Mouse (Mus musculus): ENCODE results near the gene D7Ertd443e. TPM values are rescaled to one million over a fixed set of nuclear protein-coding genes. Genes with fewer than 3 reads are reported as not detected.

Gene D7Ertd443e
- polyA plus RNA-seq, 1 experiment from 2014 or later: not detected

- H3K4me1 ChIP-seq: no peaks in the 10 kb centered on the region
- no peaks in the 10 kb centered on the region for H3K27me3 ChIP-seq
- H3K9me3 ChIP-seq: no peaks in the 10 kb centered on the region
- ATAC-seq (ENCODE audit: low FRiP score, low read depth): no peak
- no peak overlapping the region for H3K27ac ChIP-seq (replicated peaks)
- 93% methylated on average over 4 of the region's 4 CpGs for WGBS
- H3K4me3 ChIP-seq: no peak overlapping the region
- no peaks in the 10 kb centered on the region for H3K36me3 ChIP-seq
- no peak overlapping the region for H3K4me2 ChIP-seq (replicated peaks)
- H3K9ac ChIP-seq (replicated peaks): no peak overlapping the region
Observed at GRCm38 (mm10) chr7:134369241-134369640, 16.2 kb downstream of the D7Ertd443e start.

GRCm38 (mm10) chr7:134362257-134362870, 23.1 kb downstream of the D7Ertd443e start:
- H3K27ac ChIP-seq (replicated peaks): no peak overlapping the region
- no peak overlapping the region for H3K9ac ChIP-seq (replicated peaks)
- H3K36me3 ChIP-seq: no peaks in the 10 kb centered on the region
- no peaks in the 10 kb centered on the region for H3K4me1 ChIP-seq
- H3K9me3 ChIP-seq: no peaks in the 10 kb centered on the region
- 31% methylated on average over 7 of the region's 7 CpGs for WGBS
- ATAC-seq (ENCODE audit: low FRiP score, low read depth): peak; percentile 92
- no peak overlapping the region for H3K4me3 ChIP-seq
- no peak overlapping the region for H3K4me2 ChIP-seq (replicated peaks)
- H3K27me3 ChIP-seq: no peaks in the 10 kb centered on the region

GRCm38 (mm10) chr7:134348825-134349224, 36.6 kb downstream of the D7Ertd443e start:
- no peaks in the 10 kb centered on the region for H3K36me3 ChIP-seq
- 42% methylated on average over 6 of the region's 6 CpGs for WGBS
- 0 out of 2 replicates have a peak, but pooled peaks have one; percentile 30 for ATAC-seq (ENCODE audit: low FRiP score, low read depth)

DNA sequence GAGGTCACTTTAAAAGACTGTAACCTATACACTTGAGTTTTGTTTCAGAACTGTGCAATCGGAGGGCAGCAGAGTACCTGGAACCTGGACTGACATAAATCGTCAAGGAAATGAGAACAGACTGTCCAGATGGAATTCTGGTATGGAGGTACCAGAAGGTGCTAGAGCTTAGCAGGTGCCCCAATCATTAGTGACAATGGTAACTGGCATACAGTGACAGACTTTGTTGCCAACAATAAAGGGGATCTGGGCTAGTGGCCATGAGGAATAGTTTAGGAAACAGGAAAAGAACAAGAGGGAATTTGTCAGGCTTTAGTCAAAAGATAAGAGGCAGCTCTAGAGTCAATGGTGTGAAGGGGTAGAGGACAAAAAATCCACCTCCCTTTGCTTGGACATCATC, 43.3 kb downstream of the D7Ertd443e start:
- no peak overlapping the region for H3K27ac ChIP-seq (replicated peaks)
- H3K4me3 ChIP-seq: no peak overlapping the region
- no peak overlapping the region for H3K4me2 ChIP-seq (replicated peaks)
- no peaks in the 10 kb centered on the region for H3K36me3 ChIP-seq
- H3K9me3 ChIP-seq: no peaks in the 10 kb centered on the region
- no peak for ATAC-seq (ENCODE audit: low FRiP score, low read depth)
- H3K27me3 ChIP-seq: no peaks in the 10 kb centered on the region
- no peak overlapping the region for H3K9ac ChIP-seq (replicated peaks)
- H3K4me1 ChIP-seq: no peaks in the 10 kb centered on the region
- whole genome bisulfite sequencing: 87% methylated on average over 2 of the region's 2 CpGs

More at GRCm38 (mm10) chr7:134348825-134349224, 36.6 kb downstream of the D7Ertd443e start:
- Histone ChIP-seq H3K9me3 (no peaks in the 10 kb centered on the region), H3K9ac (replicated peaks) (no peak overlapping the region), H3K4me1 (no peaks in the 10 kb centered on the region), H3K4me3 (no peak overlapping the region), H3K27me3 (no peaks in the 10 kb centered on the region), H3K27ac (replicated peaks) (no peak overlapping the region), H3K4me2 (replicated peaks) (no peak overlapping the region)

DNA sequence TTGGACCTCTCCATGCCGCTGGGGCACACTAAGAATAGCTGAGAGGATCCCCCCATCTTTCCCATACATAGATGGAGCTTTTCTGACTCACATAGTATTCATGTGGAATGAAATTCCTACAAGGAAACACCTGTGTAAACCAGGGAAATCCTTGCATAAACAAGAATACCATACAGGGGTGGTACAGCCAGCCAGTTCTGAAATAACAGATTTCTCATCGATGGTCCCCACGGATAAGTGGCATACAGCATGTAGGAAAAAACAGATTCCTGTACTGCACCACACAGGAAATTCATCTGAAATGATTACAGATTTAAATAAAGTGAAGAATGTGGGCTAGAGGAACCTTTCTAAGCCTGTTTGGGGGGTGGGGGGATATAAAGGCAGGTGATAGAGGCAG, 49.5 kb downstream of the D7Ertd443e start:
- no peak overlapping the region for H3K9ac ChIP-seq (replicated peaks)
- no peaks in the 10 kb centered on the region for H3K27me3 ChIP-seq
- H3K27ac ChIP-seq (replicated peaks): no peak overlapping the region
- no peak for ATAC-seq (ENCODE audit: low FRiP score, low read depth)
- H3K4me2 ChIP-seq (replicated peaks): no peak overlapping the region
- no peak overlapping the region for H3K4me3 ChIP-seq
- H3K9me3 ChIP-seq: no peaks in the 10 kb centered on the region
- WGBS: 84% methylated on average over 3 of the region's 3 CpGs
- H3K4me1 ChIP-seq: no peaks in the 10 kb centered on the region
- H3K36me3 ChIP-seq: no peaks in the 10 kb centered on the region

DNA sequence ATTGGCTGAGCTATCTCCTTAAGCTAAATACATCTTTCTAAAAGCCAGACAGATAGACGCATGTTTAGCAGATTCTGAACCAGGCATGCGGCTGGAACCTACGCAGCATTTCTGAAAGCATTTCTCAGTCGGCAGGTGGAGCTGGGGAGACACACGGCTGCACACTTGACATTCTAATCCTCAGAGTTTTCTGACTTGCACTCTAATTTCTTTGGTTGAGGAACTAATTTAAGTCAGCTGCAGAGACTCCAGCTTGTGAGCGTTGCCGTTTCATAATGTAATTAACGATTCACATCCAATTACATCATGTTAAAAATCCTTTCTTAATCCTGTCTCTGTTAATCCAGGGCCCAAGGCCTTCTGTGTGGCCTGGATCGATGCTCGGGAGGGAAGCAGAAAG, 64.5 kb downstream of the D7Ertd443e start:
- no peaks in the 10 kb centered on the region for H3K9me3 ChIP-seq
- H3K27ac ChIP-seq (replicated peaks): no peak overlapping the region
- no peaks in the 10 kb centered on the region for H3K36me3 ChIP-seq
- H3K9ac ChIP-seq (replicated peaks): no peak overlapping the region
- no peaks in the 10 kb centered on the region for H3K27me3 ChIP-seq
- no peak overlapping the region for H3K4me2 ChIP-seq (replicated peaks)
- H3K4me1 ChIP-seq: no peaks in the 10 kb centered on the region
- no peak for ATAC-seq (ENCODE audit: low FRiP score, low read depth)
- 43% methylated on average over 10 of the region's 10 CpGs for WGBS
- H3K4me3 ChIP-seq: no peak overlapping the region

DNA sequence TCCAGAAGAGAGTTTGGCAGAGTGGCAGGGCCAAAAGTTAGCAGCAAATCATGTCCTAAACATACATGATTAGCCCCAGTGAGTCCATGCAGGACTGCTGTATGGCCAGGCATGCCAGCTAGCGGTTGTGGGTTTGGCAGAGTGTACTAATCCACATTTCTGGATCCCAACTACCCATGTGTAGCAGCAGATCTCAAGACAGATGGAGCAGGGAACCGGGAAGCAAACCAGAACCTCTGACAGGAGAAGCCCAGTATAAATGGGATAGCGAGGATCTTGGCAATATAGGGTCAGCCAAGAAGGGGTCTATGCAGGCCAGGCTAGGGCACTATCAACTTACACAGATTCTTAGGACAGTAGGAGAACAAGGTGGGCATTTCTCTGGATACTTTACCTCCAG, 83.4 kb downstream of the D7Ertd443e start:
- Histone ChIP-seq H3K27ac (replicated peaks) (no peak overlapping the region), H3K9ac (replicated peaks) (no peak overlapping the region), H3K9me3 (no peaks in the 10 kb centered on the region), H3K4me1 (no peaks in the 10 kb centered on the region), H3K36me3 (no peaks in the 10 kb centered on the region), H3K27me3 (no peaks in the 10 kb centered on the region), H3K4me3 (no peak overlapping the region), H3K4me2 (replicated peaks) (no peak overlapping the region)
- no peak for ATAC-seq (ENCODE audit: low FRiP score, low read depth)
- 95% methylated on average over 3 of the region's 3 CpGs for WGBS

DNA sequence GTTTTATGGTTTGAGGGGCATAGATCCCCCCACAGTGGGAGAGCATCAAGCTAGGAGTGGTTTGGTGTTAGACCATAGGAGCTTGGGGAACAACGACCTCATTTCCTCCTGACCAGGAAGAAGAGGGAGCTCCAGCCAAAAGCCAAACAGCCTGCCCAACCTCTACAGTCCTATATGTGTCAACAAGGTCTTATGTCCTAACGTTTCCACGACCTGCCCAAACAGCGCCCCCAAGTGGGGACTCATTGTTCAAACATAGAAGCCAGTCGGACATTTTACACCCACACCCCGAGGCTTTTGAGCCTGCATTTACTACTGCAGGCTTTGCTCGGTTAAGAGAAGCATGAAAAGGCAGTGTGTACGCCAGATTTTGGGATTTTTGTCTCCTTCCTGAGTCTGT, 84.2 kb downstream of the D7Ertd443e start:
- no peak overlapping the region for H3K9ac ChIP-seq (replicated peaks)
- no peak overlapping the region for H3K27ac ChIP-seq (replicated peaks)
- ATAC-seq (ENCODE audit: low FRiP score, low read depth): no peak
- no peak overlapping the region for H3K4me2 ChIP-seq (replicated peaks)
- 53% methylated on average over 8 of the region's 8 CpGs for WGBS
- H3K9me3 ChIP-seq: no peaks in the 10 kb centered on the region
- H3K27me3 ChIP-seq: no peaks in the 10 kb centered on the region
- no peaks in the 10 kb centered on the region for H3K36me3 ChIP-seq
- no peak overlapping the region for H3K4me3 ChIP-seq
- no peaks in the 10 kb centered on the region for H3K4me1 ChIP-seq

DNA sequence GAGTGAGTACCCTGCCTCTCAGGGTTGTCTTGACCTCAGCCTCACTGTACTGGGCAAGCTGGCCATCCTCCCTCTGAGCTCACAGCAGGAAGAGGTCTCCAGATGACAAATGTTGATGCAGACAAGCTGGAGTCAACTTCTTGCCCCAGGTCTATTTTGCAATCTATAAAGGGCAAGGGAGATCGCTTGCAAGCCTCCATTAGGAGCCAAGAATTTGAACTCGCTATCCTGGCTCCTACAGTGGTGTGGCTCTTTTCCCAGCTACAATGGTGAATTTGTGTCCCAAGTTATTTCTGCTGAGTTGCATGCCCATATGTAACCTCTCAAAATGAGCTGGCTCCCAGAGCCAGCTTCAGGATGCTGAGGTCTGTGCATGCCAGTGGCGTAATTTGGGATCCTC, 92.7 kb downstream of the D7Ertd443e start:
- Histone ChIP-seq H3K27ac (replicated peaks) (no peak overlapping the region), H3K36me3 (no peaks in the 10 kb centered on the region), H3K4me3 (no peak overlapping the region), H3K4me1 (no peaks in the 10 kb centered on the region), H3K27me3 (no peaks in the 10 kb centered on the region), H3K9ac (replicated peaks) (no peak overlapping the region), H3K9me3 (no peaks in the 10 kb centered on the region), H3K4me2 (replicated peaks) (no peak overlapping the region)
- WGBS: 92% methylated on average over 3 of the region's 3 CpGs
- no peak for ATAC-seq (ENCODE audit: low FRiP score, low read depth)

- Histone ChIP-seq H3K4me2 (replicated peaks) (no peak overlapping the region), H3K27me3 (no peaks in the 10 kb centered on the region), H3K27ac (replicated peaks) (no peak overlapping the region), H3K9me3 (no peaks in the 10 kb centered on the region), H3K4me3 (no peak overlapping the region), H3K36me3 (no peaks in the 10 kb centered on the region), H3K4me1 (no peaks in the 10 kb centered on the region), H3K9ac (replicated peaks) (no peak overlapping the region)
- WGBS: 82% methylated on average over 7 of the region's 7 CpGs
- ATAC-seq (ENCODE audit: low FRiP score, low read depth): no peak
Observed at GRCm38 (mm10) chr7:134289611-134290301, 95.7 kb downstream of the D7Ertd443e start.

GRCm38 (mm10) chr7:134289126-134289525, 96.3 kb downstream of the D7Ertd443e start:
- ATAC-seq (ENCODE audit: low FRiP score, low read depth): no peak
- no peaks in the 10 kb centered on the region for H3K4me1 ChIP-seq
- WGBS: 90% methylated on average over 5 of the region's 5 CpGs
- no peak overlapping the region for H3K4me3 ChIP-seq
- no peak overlapping the region for H3K4me2 ChIP-seq (replicated peaks)
- H3K36me3 ChIP-seq: no peaks in the 10 kb centered on the region
- no peak overlapping the region for H3K9ac ChIP-seq (replicated peaks)
- H3K9me3 ChIP-seq: no peaks in the 10 kb centered on the region
- no peaks in the 10 kb centered on the region for H3K27me3 ChIP-seq
- H3K27ac ChIP-seq (replicated peaks): no peak overlapping the region

DNA sequence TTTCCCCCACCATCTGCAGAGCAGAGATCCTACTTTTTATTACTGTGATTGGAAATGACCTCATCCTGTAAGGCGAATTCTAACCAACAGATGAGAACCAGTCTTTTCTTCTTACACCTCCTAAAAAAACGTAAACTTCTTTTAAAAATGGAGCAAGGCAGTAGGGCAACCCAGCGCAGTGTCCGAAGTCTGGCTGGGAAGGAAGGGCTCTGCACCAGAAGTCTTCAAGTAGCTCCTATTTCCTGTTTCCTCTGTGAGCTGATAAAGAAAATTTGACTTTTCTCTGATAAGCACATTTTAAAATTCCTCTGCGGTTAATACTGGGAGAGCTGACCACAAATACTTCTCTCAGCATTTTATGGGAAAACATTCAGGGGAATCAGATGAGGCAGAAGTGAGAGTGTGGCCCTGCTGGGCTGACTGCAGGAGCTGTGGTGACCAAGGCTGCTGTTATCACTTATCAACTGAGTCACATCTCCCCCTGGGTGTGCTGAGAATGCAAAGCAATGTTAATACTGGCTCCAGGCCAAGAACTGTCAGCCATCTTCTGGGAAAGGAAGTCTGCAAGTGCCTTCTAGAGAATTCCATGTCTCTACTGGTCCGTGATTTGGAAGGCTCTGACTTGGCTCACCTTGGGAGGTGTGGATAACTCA, 97.8 kb downstream of the D7Ertd443e start:
- Histone ChIP-seq H3K4me3 (no peak overlapping the region), H3K27ac (replicated peaks) (no peak overlapping the region), H3K4me2 (replicated peaks) (no peak overlapping the region), H3K4me1 (no peaks in the 10 kb centered on the region), H3K27me3 (no peaks in the 10 kb centered on the region), H3K9ac (replicated peaks) (no peak overlapping the region), H3K36me3 (no peaks in the 10 kb centered on the region), H3K9me3 (no peaks in the 10 kb centered on the region)
- WGBS: 81% methylated on average over 6 of the region's 6 CpGs
- ATAC-seq (ENCODE audit: low FRiP score, low read depth): no peak

All from midbrain, embryonic 12.5 days (tissue).